Comparison of ENCODE assay signal across 24 mouse cellular contexts in genomic region chr11:100457711-100458110, GRCm38 (mm10). TPM values are rescaled to one million over a fixed set of nuclear protein-coding genes. Genes with fewer than 3 reads are reported as not detected.
A peak's percentile ranks its signal among the peaks of the same experiment; 100 is the strongest.
DNase-seq lines count a peak whose midpoint lies in the region; ATAC-seq and TF ChIP-seq lines count a peak whose summit lies in the region.
"Had no signal": no experiment of that assay in that cellular context is flagged by ENCODE, and none has a peak within 500 bp of the region (broad histone marks: within the 10 kb centered on the region; RNA-seq: fewer than 3 reads in every experiment).

No protein-coding gene starts in this region.

- DNase-seq in lung, postnatal 10 days, result no peak
- peak; percentile 69 for DNase-seq in lung, postnatal 0 days (ENCODE audit: low spot score)
- DNase-seq in lung, postnatal 25 days (ENCODE audit: low spot score), result no peak
- no peak for DNase-seq in stomach, postnatal 0 days (ENCODE audit: low spot score)
- no peak for DNase-seq in layer of hippocampus, postnatal 25 days (ENCODE audit: extremely low spot score in 1 of 2, low spot score in 1 of 2)
- DNase-seq: adrenal gland, adult 8-10 months; adrenal gland, postnatal 14 days; adrenal gland, postnatal 36 days; B cell, adult 2 months; cerebellum, adult 11-12 months; cerebellum, adult 2 months; cerebellum, adult 9-10 months; cerebellum, postnatal 10 days; cerebellum, postnatal 25 days had no signal

- H3K36me3 ChIP-seq in lung, embryonic 15.5 days, result peaks cover 16% of the 10 kb centered on the region; the same call in 1 of the 2 replicates
- no peaks in the 10 kb centered on the region for H3K36me3 ChIP-seq in lung, postnatal 0 days (ENCODE audit: insufficient read depth, low read length)
- H3K36me3 ChIP-seq in stomach, postnatal 0 days (ENCODE audit: control insufficient read depth, insufficient read depth, low read length), result peaks cover 4% of the 10 kb centered on the region; the same call in 1 of the 2 replicates

- 53% methylated on average over 5 of the region's 5 CpGs for WGBS in lung, embryonic 15.5 days
- WGBS in lung, postnatal 0 days, result 57% methylated on average over 5 of the region's 5 CpGs
- WGBS in stomach, postnatal 0 days, result 71% methylated on average over 5 of the region's 5 CpGs

- H3K9ac ChIP-seq in lung, embryonic 15.5 days, result no peak overlapping the region
- H3K9ac ChIP-seq in lung, postnatal 0 days (replicated peaks; ENCODE audit: low read depth), result no peak overlapping the region
- H3K9ac ChIP-seq in stomach, postnatal 0 days (ENCODE audit: low read length), result no peak overlapping the region
- H3K9ac ChIP-seq: embryonic facial prominence, embryonic 12.5 days; forebrain, embryonic 13.5 days; forebrain, embryonic 15.5 days had no signal

- no peak for TF ChIP-seq CTCF in lung, postnatal 0 days (IDR thresholded peaks at IDR 0.05)
- no peak for TF ChIP-seq CTCF in stomach, postnatal 0 days (IDR thresholded peaks at IDR 0.05; ENCODE audit: low read depth)

- peak overlapping the region; percentile 20 for H3K27ac ChIP-seq in lung, embryonic 15.5 days
- H3K27ac ChIP-seq in lung, postnatal 0 days (ENCODE audit: low read length), result no peak overlapping the region
- H3K27ac ChIP-seq in stomach, postnatal 0 days (replicated peaks), result no peak overlapping the region
- H3K27ac ChIP-seq: embryonic facial prominence, embryonic 10.5 days; embryonic facial prominence, embryonic 12.5 days; forebrain, embryonic 13.5 days; forebrain, embryonic 15.5 days had no signal

- ATAC-seq in lung, embryonic 15.5 days (ENCODE audit: borderline replicate concordance, extremely low read depth, low FRiP score, low TSS enrichment), result no peak
- peak; percentile 80 for ATAC-seq in lung, postnatal 0 days
- ATAC-seq in stomach, postnatal 0 days (ENCODE audit: low FRiP score, low TSS enrichment), result 0 out of 2 replicates have a peak, but pooled peaks have one; percentile 40
- ATAC-seq: activated CD4-positive, CD25-positive, alpha-beta regulatory T cell, adult 4 months; CD4-positive, CD25-positive, alpha-beta regulatory T cell, adult 4 months; forebrain, embryonic 13.5 days; forebrain, embryonic 15.5 days; Patski had no signal

- no peak overlapping the region for H3K4me3 ChIP-seq in lung, embryonic 15.5 days
- H3K4me3 ChIP-seq in lung, postnatal 0 days (ENCODE audit: low read depth, low read length), result no peak overlapping the region
- no peak overlapping the region for H3K4me3 ChIP-seq in stomach, postnatal 0 days (ENCODE audit: low read depth, low read length)
- H3K4me3 ChIP-seq: embryonic facial prominence, embryonic 10.5 days; embryonic facial prominence, embryonic 12.5 days; forebrain, embryonic 13.5 days; forebrain, embryonic 15.5 days had no signal

- H3K27me3 ChIP-seq in lung, embryonic 15.5 days, result no peaks in the 10 kb centered on the region
- H3K27me3 ChIP-seq in lung, postnatal 0 days (replicated peaks; ENCODE audit: insufficient read depth, low read length), result no peaks in the 10 kb centered on the region
- H3K27me3 ChIP-seq in stomach, postnatal 0 days (ENCODE audit: control insufficient read depth, insufficient read depth, low read length), result no peaks in the 10 kb centered on the region
- H3K27me3 ChIP-seq: CH12.LX; embryonic facial prominence, embryonic 12.5 days; forebrain, embryonic 13.5 days; forebrain, embryonic 15.5 days; Patski had no signal

- H3K9me3 ChIP-seq in lung, embryonic 15.5 days, result no peaks in the 10 kb centered on the region
- H3K9me3 ChIP-seq in lung, postnatal 0 days (ENCODE audit: low read length), result no peaks in the 10 kb centered on the region
- H3K9me3 ChIP-seq in stomach, postnatal 0 days (ENCODE audit: control insufficient read depth, low read length), result no peaks in the 10 kb centered on the region
- H3K9me3 ChIP-seq: embryonic facial prominence, embryonic 10.5 days; embryonic facial prominence, embryonic 12.5 days; forebrain, embryonic 13.5 days; forebrain, embryonic 15.5 days; G1E had no signal

- no peak for TF ChIP-seq EP300 in lung, postnatal 0 days (IDR thresholded peaks at IDR 0.05)
- TF ChIP-seq EP300 in stomach, postnatal 0 days (optimal IDR thresholded peaks at IDR 0.05), result no peak

- H3K4me2 ChIP-seq in lung, embryonic 15.5 days, result no peak overlapping the region
- H3K4me2 ChIP-seq in lung, postnatal 0 days (replicated peaks; ENCODE audit: low read depth, low read length), result no peak overlapping the region
- no peak overlapping the region for H3K4me2 ChIP-seq in stomach, postnatal 0 days (replicated peaks; ENCODE audit: low read depth)
- H3K4me2 ChIP-seq: embryonic facial prominence, embryonic 12.5 days; forebrain, embryonic 13.5 days; forebrain, embryonic 15.5 days had no signal

- peaks cover 6% of the 10 kb centered on the region; the same call in 1 of the 2 replicates for H3K4me1 ChIP-seq in lung, embryonic 15.5 days
- no peaks in the 10 kb centered on the region for H3K4me1 ChIP-seq in lung, postnatal 0 days (ENCODE audit: insufficient read depth, low read depth, low read length)
- no peaks in the 10 kb centered on the region for H3K4me1 ChIP-seq in stomach, postnatal 0 days (replicated peaks; ENCODE audit: control insufficient read depth, insufficient read depth)
- H3K4me1 ChIP-seq: embryonic facial prominence, embryonic 10.5 days; embryonic facial prominence, embryonic 12.5 days; forebrain, embryonic 13.5 days; forebrain, embryonic 15.5 days had no signal

RNA-seq across cellular contexts. Expression of gene Klhl11, which starts 14.8 kb away (rescaled TPM):
- 8.6 and 9.3 TPM in 2 replicates for polyA plus RNA-seq in lung, embryonic 15.5 days (2015; fragmentation: Nextera tagmentation; extraction: Ambion mirVana)
- polyA plus RNA-seq in lung, postnatal 0 days (2015; fragmentation: Nextera tagmentation; extraction: Ambion mirVana), result 3.6 and 4.1 TPM in 2 replicates
- 2.6 and 3.3 TPM in 2 replicates for polyA plus RNA-seq in stomach, postnatal 0 days (2015; fragmentation: Nextera tagmentation; extraction: Ambion mirVana)
- 100 to 1,000 TPM; 106 to 113 TPM for total RNA-seq in layer of hippocampus, postnatal 25 days (2021)

RNA-seq across cellular contexts. Expression of gene Klhl10, which starts 16.0 kb away (rescaled TPM):
- 0.56 and 0.88 TPM in 2 replicates for polyA plus RNA-seq in lung, embryonic 15.5 days (2015; fragmentation: Nextera tagmentation; extraction: Ambion mirVana)
- polyA plus RNA-seq in lung, postnatal 0 days (2015; fragmentation: Nextera tagmentation; extraction: Ambion mirVana), result 0.38 and 0.43 TPM in 2 replicates
- 0.16 and 0.22 TPM in 2 replicates for polyA plus RNA-seq in stomach, postnatal 0 days (2015; fragmentation: Nextera tagmentation; extraction: Ambion mirVana)
- 1 to 10 TPM; 1.1 to 1.6 TPM for total RNA-seq in layer of hippocampus, postnatal 25 days (2021)
- polyA plus RNA-seq: activated CD4-positive, CD25-positive, alpha-beta regulatory T cell, adult 4 months; G1E had no signal

RNA-seq across cellular contexts. Expression of gene Nt5c3b, which starts 16.1 kb away (rescaled TPM):
- 129 and 133 TPM in 2 replicates for polyA plus RNA-seq in lung, embryonic 15.5 days (2015; fragmentation: Nextera tagmentation; extraction: Ambion mirVana)
- polyA plus RNA-seq in lung, postnatal 0 days (2015; fragmentation: Nextera tagmentation; extraction: Ambion mirVana), result 56.3 and 57.6 TPM in 2 replicates
- 69.6 and 70.7 TPM in 2 replicates for polyA plus RNA-seq in stomach, postnatal 0 days (2015; fragmentation: Nextera tagmentation; extraction: Ambion mirVana)
- 10 to 100 TPM; 50.2 to 52.4 TPM for total RNA-seq in layer of hippocampus, postnatal 25 days (2021)

RNA-seq across cellular contexts. Expression of gene Fkbp10, which starts 42.2 kb away (rescaled TPM):
- polyA plus RNA-seq in lung, embryonic 15.5 days (2015; fragmentation: Nextera tagmentation; extraction: Ambion mirVana), result 142 and 143 TPM in 2 replicates
- polyA plus RNA-seq in lung, postnatal 0 days (2015; fragmentation: Nextera tagmentation; extraction: Ambion mirVana), result 75.6 and 86.5 TPM in 2 replicates
- polyA plus RNA-seq in stomach, postnatal 0 days (2015; fragmentation: Nextera tagmentation; extraction: Ambion mirVana), result 59.5 and 62.1 TPM in 2 replicates
- total RNA-seq in layer of hippocampus, postnatal 25 days (2021), result 1 to 10 TPM; 6.8 to 7.4 TPM
- polyA plus RNA-seq: activated CD4-positive, CD25-positive, alpha-beta regulatory T cell, adult 4 months; CD4-positive, CD25-positive, alpha-beta regulatory T cell, adult 4 months; G1E had no signal

RNA-seq across cellular contexts. Expression of gene P3h4, which starts 43.1 kb away (rescaled TPM):
- polyA plus RNA-seq in lung, embryonic 15.5 days (2015; fragmentation: Nextera tagmentation; extraction: Ambion mirVana), result 71.5 and 73.4 TPM in 2 replicates
- polyA plus RNA-seq in lung, postnatal 0 days (2015; fragmentation: Nextera tagmentation; extraction: Ambion mirVana), result 44.9 and 47.1 TPM in 2 replicates
- polyA plus RNA-seq in stomach, postnatal 0 days (2015; fragmentation: Nextera tagmentation; extraction: Ambion mirVana), result 40.6 and 43.2 TPM in 2 replicates
- 1 to 10 TPM; 9.2 to 9.8 TPM for total RNA-seq in layer of hippocampus, postnatal 25 days (2021)
- total RNA-seq: CH12.LX, G1E had no signal
- polyA plus RNA-seq: activated CD4-positive, CD25-positive, alpha-beta regulatory T cell, adult 4 months; CD4-positive, CD25-positive, alpha-beta regulatory T cell, adult 4 months; G1E had no signal
